Mouse (Mus musculus) gastrocnemius, adult 2 months (tissue): ENCODE data around the gene Syn2. TPM values are rescaled to one million over a fixed set of nuclear protein-coding genes. Genes with fewer than 3 reads are reported as not detected.

ENCODE experiments used
- DNase-seq: peaks from one replicate; pipeline ENCODE4 v3.0.0; 2022
- H3K27ac ChIP-seq: fragments of 200-600 bp; 2 replicates; pipeline ENCODE4 v1.8.1; 2022; ENCODE audit warnings: mild to moderate bottlenecking
- H3K4me3 ChIP-seq: fragments of 200-600 bp; 2 replicates; pipeline ENCODE4 v1.8.1; 2022; ENCODE audit warnings: mild to moderate bottlenecking, moderate library complexity
- CTCF ChIP-seq: fragments of 200-600 bp; IDR thresholded peaks from 2 replicates; pipeline ENCODE4 v1.8.1; 2022; ENCODE audit warnings: antibody characterized with exemption, mild to moderate bottlenecking, moderate library complexity
- intact Hi-C: fragments of 180-260 bp; cut with DNase I; formaldehyde crosslinking; loops from one replicate; pipeline ENCODE4 v1.15.1; 2025
- long read RNA-seq, 2 experiments: library from polyadenylated mRNA; stranded (forward); transcript quantifications; one replicate each; pipeline ENCODE4 v2.0.0; 2021
- total RNA-seq, 2 experiments: library from RNA; stranded (reverse); gene quantifications; 2 replicates each; pipeline ENCODE4 v1.2.3; 2021

The Syn2 gene
- total RNA-seq, result 1 to 10 TPM in 1 of 2 experiments, under 1 TPM in 1; 0.87 to 1.5 TPM
- long read RNA-seq, experiment 1, partial matches to known transcripts, result 0 of 4 reads
- long read RNA-seq, experiment 1, other reads (novel, unspliced or antisense), result 2 of 4 reads
- long read RNA-seq, experiment 2, partial matches to known transcripts, result 0 of 4 reads
- long read RNA-seq, experiment 2, other reads (novel, unspliced or antisense), result 2 of 4 reads

DNA sequence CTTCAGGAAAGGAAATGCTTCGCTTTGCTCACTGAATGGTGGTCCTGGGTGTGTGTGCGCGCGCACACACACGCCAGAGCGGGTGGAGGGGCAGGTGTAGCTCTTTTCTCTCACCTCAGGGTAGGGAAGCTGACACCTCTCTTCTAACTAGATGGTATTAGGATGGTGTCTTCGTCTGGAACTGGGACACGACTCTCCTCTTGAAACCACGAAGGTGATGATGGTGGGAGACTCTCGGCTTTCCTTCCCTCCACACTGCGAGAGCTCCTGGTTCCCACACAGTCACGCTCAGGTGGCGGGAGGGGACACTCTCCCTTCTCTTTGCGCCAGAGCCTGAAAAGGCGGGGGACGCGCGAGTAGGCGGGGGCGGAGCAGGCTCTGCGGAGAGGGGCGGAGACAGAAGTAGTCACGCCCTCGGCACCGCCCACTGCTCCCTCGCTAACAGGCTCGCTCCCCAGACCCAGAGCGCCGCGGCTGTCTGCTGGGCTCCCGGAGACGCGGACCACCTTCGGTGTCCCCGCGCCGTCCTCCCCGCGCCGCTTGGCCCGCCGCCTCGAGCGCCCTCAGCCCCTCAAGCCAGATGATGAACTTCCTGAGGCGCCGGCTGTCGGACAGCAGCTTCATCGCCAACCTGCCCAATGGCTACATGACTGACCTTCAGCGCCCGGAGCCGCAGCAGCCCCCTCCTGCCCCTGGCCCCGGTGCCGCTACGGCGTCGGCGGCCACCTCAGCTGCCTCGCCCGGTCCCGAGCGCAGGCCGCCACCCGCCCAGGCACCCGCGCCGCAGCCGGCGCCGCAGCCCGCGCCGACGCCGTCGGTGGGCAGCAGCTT, at the start of gene Syn2:
TSS of gene Syn2 (plus strand) at position 402 of the 831 bp plus-strand sequence.
- TF ChIP-seq CTCF, result no peak
- intact Hi-C loops, result no loop called here
- peak within 1 kb of the TSS; percentile 73 for H3K4me3 ChIP-seq

DNA sequence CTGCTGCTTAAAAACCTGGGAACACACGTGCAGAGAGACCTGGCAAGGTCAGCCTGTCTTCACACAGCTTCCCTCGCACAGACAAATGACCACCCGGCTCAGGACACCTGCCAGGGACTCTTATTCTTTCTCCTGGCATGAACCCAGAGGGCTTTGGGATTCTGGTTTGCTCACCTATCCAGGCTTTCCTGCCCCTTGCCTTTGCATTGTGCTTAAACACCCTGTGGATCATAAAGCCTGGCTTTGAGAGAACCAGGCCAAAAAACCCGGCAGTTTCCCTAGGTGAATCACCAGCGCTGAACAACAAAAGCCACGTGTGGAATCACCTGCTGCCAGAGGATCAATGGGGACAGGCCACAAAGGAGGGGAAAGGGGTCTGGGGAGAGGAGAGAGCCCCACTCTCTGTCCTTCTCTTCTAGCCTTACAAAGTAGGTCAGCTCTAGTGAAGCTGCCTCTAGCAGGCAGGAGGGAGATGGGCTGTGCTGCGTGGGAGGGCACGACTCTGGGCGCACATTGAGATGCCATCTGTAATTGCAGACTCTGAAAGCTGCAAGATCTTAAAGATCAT, 49.3 kb upstream of the Syn2 start:
- Histone ChIP-seq H3K4me3 (no peak overlapping the region), H3K27ac (no peak overlapping the region)
- intact Hi-C loops, result no loop called here
- no peak for DNase-seq
- no peak for TF ChIP-seq CTCF

More for the DNA sequence above, at the start of gene Syn2:
- no peak within 1 kb of the TSS for H3K27ac ChIP-seq
- DNase-seq, result peak; percentile 78

DNA sequence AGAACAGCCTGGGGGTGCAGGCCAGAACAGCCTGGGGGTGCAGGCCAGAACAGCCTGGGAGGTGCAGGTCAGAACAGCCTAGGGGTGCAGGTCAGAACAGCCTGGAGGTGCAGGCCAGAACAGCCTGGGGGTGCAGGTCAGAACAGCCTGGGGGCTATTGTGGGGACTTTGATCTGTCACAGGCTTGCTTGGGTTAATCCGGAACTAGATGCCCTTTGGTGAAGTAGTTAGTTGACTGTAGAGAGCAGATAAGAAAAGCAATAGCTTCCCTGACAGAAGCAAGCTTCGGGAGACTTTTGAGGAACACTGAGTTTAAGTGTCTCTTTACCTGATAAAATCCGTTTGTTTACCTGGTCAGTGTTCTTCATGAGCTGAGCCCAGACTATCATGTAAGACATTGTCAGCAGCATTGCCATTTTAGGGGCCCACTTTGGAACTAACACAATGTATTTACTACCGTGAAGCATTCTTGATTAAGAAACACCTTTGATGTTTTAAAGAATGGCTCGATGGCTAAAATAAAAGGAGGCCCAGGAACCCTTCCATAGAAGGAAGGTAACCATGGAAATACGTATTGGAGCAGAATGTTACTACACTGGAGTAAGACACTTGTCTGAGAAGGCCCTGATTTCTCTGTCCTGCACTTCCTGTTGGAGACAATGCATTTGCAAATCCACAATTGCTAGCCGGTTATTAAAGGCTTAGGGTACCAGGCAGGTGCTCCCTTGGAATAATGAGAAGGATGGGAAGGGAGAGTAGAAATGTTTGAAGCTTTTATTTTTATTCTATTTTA, 46.2 kb upstream of the Syn2 start:
- H3K27ac ChIP-seq, result no peak overlapping the region
- no peak overlapping the region for H3K4me3 ChIP-seq
- no peak for DNase-seq
- intact Hi-C loops, result no loop called here
- TF ChIP-seq CTCF, result no peak

DNA sequence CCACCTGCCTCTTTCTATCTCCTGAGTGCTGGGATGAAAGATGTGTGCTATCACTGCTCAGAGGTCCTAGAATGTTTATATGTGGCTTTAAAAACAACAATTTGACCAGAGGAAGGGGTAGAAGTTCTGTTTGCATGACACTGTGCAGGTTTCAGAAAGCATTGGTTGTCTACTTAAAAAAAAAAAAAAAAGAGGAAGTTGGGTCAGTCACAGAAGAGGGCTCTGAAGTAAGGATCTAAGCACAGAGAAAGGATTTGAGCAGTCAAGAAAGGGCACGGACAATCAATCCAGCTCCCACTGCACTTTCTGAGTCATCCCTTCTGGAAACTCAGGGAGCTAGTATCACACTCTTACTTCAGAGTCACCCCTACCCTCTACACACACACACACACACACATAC, 43.0 kb upstream of the Syn2 start:
- no peak for DNase-seq
- intact Hi-C loops, result no loop called here

DNA sequence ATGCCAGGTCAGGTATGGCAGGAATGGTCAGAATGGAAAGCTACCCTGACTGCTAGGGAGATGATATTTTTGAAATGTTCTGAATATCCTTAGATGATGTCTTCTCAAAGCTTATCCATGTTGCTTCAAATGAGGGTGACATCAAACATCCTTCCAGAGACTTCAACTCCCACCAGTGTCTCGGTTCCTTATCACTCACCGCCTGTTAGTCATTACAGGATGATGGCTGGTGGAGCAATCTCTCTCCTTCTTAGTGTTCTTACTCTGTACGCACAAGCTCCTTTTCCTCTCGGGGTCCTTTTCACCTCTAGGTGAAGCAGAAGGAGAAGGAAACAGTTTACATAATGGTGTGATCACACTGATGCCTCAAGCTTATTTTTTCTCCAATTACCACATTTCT, 32.2 kb upstream of the Syn2 start:
- intact Hi-C loops, result no loop called here
- no peak for TF ChIP-seq CTCF
- no peak overlapping the region for H3K4me3 ChIP-seq
- H3K27ac ChIP-seq, result no peak overlapping the region
- DNase-seq, result no peak

More for the DNA sequence above, 43.0 kb upstream of the Syn2 start:
- H3K27ac ChIP-seq, result no peak overlapping the region
- H3K4me3 ChIP-seq, result no peak overlapping the region
- no peak for TF ChIP-seq CTCF

DNA sequence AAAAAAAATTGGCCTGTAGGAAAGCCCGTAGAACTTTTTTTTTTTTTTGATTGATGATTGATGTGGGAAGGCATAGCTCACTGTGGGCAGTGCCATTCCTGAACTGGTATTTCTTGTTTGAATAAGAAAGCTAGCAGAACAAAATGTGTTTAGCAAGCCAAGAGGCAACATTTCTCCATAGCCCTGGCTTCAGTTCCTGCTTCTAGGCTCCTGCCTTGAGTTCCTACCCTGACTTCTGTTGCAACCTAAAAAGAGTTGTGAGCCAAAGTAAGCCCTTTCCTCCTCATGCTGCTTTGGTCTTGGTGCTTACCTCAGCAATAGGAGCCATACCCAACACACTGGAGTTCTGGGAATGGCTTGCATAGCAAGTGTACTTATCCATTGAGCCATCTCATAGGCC, 23.3 kb upstream of the Syn2 start:
- intact Hi-C loops, result no loop called here
- no peak for DNase-seq

DNA sequence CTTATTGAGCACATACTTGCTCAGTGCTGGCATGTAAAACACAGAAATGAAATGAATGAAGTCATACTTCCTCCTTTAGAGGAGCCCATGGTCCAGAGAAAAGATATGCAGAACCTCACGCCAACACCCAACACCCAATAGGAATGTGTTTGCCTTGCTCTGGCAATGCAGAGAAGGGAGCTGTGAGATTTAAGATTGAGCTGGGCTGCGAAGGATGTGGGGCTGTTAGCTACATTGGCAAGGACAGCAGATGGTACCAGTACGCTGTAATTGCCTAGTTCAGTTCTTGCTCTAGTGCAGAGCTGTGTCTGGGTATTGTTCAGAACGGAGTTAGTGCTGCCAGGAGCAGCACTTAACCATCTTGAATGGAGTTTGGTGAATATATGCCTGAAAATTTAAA, 12.5 kb upstream of the Syn2 start:
- DNase-seq, result no peak
- intact Hi-C loops, result no loop called here
- Histone ChIP-seq H3K27ac (no peak overlapping the region), H3K4me3 (no peak overlapping the region)
- TF ChIP-seq CTCF, result no peak

More for the DNA sequence above, 23.3 kb upstream of the Syn2 start:
- H3K27ac ChIP-seq, result no peak overlapping the region
- no peak for TF ChIP-seq CTCF
- no peak overlapping the region for H3K4me3 ChIP-seq

DNA sequence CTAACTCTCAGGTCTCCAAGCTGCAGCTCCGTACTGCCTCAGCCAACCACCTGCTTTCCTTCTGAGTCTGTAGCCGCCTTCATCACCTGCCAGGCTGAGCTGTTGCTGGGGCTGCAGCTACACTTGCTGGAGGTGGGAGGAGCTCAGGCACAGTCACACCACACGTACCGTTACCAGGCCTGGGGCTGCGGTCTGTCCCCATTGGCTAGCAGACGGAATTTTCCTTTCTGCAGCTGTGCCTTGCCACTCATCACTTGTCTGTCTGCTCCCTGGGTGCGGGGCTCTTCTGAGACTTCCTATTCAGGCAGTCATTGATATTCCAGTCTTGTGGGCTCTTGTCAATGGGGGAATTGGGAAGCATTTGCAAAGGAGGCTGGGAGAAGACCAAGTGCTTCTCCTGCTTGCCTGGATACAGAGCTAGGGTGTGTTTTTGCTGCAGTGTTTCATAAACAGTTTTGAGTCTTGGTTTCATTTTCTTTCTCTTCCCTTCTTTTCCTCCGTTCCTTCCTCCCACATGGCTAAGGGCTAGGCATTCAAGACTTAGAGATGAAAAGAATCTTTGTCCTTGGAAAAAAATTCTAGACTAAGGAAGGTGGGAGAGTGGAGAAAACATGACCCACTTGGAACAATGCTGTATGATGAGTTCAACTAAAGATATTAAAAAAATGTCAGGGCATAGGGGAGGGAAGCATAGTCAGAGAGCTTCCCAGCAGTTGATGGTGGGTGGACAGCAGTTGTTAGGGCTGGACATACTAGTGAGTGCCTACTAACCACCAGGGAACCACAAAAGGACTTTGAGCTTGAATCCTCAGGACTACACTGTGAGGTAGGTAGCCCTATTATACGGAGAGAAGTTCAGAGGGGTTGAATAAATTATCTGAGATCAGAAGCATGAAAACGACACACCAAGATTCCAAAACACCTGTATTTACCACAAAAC, 11.2 kb upstream of the Syn2 start:
- no peak for TF ChIP-seq CTCF
- Histone ChIP-seq H3K4me3 (peak overlapping the region; percentile 53), H3K27ac (peak overlapping the region; percentile 43; the same call in 1 of the 2 replicates)
- peak; percentile 33 for DNase-seq
- intact Hi-C loops, result no loop called here

DNA sequence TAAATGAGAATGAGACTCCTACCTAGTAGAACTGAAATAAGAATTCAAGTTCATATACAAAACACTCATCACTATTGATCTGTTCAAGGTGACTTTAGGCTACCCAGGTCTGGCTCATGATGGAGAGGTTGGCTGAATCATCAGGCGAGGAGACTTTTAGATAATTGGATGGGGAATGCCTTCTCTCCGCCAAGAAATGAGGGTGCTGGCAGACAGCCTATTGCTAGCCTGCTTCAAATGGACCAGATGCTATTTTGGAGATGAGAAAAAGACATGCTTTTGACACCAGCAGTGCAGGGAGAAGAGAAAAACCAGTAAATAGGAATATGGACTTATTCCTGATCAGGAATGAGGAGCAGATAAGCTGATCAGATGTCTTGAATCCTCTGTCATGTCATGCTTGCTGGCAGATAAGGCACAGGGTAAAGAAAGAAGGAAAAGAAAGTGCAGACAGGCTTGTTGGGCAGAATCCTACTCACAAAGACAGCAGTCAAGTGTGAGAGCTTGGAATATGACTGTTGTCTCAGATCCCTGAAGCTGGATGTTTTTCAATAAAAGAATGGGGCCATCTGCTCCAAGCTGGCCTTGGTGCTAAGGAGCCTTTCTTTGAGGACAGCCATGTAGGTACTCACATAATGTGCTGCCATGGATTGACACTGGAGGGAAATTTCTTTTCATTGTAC, 9.9 kb upstream of the Syn2 start:
- Histone ChIP-seq H3K4me3 (no peak overlapping the region), H3K27ac (no peak overlapping the region)
- TF ChIP-seq CTCF, result no peak
- peak; percentile 26 for DNase-seq
- intact Hi-C loops, result no loop called here

DNA sequence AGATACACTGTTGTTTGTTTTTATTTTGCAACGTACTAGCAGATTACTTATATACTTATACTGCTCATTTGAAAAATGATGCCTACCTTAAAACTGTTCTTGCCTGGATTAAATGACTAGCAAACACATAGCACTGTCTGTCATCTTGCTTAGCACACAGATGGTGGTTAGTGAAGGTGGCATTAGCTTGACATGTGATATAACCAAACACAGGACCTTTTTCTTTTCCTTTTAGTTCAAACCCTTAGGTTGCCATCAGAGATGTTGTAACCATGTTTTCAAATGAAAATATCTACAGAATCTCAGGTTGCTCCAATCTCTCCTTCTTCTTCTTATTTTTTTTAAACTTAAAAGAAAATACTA, 9.4 kb upstream of the Syn2 start:
- DNase-seq, result no peak
- no peak for TF ChIP-seq CTCF

DNA sequence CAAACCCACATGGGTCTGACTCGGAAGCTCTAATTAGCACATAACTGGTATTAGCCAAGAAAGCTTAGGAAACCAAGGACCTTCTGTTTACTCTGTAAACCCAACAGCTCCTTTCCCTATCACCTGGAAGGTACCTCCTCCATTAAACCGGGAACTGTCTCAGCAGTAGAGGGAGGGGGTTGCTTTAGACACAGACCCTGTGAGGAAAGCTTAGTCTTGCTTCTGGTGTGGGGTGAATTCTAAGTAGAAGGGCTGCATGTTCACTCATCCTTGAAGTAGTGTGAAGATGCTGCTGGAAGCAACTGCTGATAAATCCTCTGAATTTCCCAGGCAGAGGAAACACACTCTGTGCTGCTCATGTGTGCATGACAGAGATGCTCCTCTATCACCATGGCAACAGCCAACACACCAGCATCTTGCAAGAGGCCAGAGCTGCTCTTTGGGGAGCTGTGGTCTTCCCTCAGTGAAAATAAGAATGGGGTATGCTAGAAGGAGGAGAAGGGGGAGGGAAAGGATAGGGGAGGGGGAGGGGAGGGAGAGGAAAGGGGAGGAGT, 8.4 kb upstream of the Syn2 start:
- intact Hi-C loops, result no loop called here
- Histone ChIP-seq H3K27ac (no peak overlapping the region), H3K4me3 (no peak overlapping the region)
- TF ChIP-seq CTCF, result no peak
- DNase-seq, result no peak

More for the DNA sequence above, 9.4 kb upstream of the Syn2 start:
- no peak overlapping the region for H3K27ac ChIP-seq
- H3K4me3 ChIP-seq, result no peak overlapping the region
- intact Hi-C loops, result no loop called here
